Mouse (Mus musculus) stomach, postnatal 0 days (tissue): ENCODE results near the gene Fam169b.
"Not testable (repeated sequence)": the region's sequence is repeated elsewhere in the genome, so short reads cannot be mapped to it uniquely, and the experiment has no call there.

Source experiments
- CTCF ChIP-seq: IDR thresholded peaks from 2 replicates; pipeline ENCODE4 v1.5.1; 2016; ENCODE audit warnings: antibody characterized with exemption, low read depth, mild to moderate bottlenecking, moderate library complexity
- EP300 ChIP-seq: optimal IDR thresholded peaks from 2 replicates; pipeline ENCODE3; 2016; ENCODE audit warnings: antibody characterized with exemption

DNA sequence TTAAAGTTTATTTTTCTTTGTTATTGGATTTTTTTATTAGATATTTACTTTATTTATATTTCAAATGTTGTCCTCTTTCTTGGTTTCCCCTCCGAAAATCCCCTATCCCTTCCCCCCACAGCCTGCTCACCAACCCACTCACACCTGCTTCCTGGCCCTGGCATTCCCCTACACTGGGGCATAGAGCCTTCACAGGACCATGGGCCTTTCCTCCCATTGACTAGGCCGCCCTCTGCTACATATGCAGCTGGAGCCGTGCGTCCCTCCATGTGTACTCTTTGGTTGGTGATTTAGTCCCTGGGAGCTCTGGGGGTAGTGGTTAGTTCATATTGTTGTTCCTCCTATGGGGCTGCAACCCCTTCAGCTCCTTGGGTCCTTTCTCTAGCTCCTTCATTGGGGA is 14.4 kb downstream of the Fam169b start:
- TF ChIP-seq CTCF, EP300: not testable (repeated sequence)
